Mouse (Mus musculus) embryonic facial prominence, embryonic 10.5 days (tissue): ENCODE measurements around the gene Atg101. TPM values are rescaled to one million over a fixed set of nuclear protein-coding genes. Genes with fewer than 3 reads are reported as not detected.

ENCODE experiments used
- DNase-seq: peaks from one replicate; pipeline ENCODE4 v3.0.0-alpha.2; 2017; ENCODE audit warnings: low spot score
- H3K27ac ChIP-seq: fragments of 300-500 bp; sonication (generic); replicated peaks from 2 replicates; pipeline ENCODE4 v1.5.1; 2016; ENCODE audit warnings: mild to moderate bottlenecking
- H3K27me3 ChIP-seq: fragments of 300-500 bp; sonication (generic); replicated peaks from 2 replicates; pipeline ENCODE4 v1.6.1; 2016; ENCODE audit warnings: low read depth, mild to moderate bottlenecking; ENCODE audit not compliant: poor library complexity, severe bottlenecking
- H3K36me3 ChIP-seq: fragments of 300-500 bp; sonication (generic); replicated peaks from 2 replicates; pipeline ENCODE4 v1.6.1; 2016; ENCODE audit warnings: mild to moderate bottlenecking, moderate library complexity
- H3K4me1 ChIP-seq: fragments of 300-500 bp; sonication (generic); 2 replicates; pipeline ENCODE4 v1.6.1; 2016
- H3K4me3 ChIP-seq: fragments of 300-500 bp; sonication (generic); 2 replicates; pipeline ENCODE4 v1.5.1; 2016; ENCODE audit warnings: mild to moderate bottlenecking, moderate library complexity
- H3K9me3 ChIP-seq: fragments of 300-500 bp; sonication (generic); 2 replicates; pipeline ENCODE4 v1.6.1; 2016; ENCODE audit warnings: mild to moderate bottlenecking
- WGBS: fragments of 180-500 bp; shearing (Covaris S2); methylation state at CpG from one replicate; pipeline ENCODE4 v1.1.7; 2016; 5-methylcytosine and 5-hydroxymethylcytosine counted together
- polyA plus RNA-seq: library from polyadenylated mRNA; unstranded; fragments of >200 nt; fragmentation: Nextera tagmentation; extraction: Ambion mirVana; gene quantifications from 2 replicates; pipeline ENCODE4 v1.2.1, GENCODE M21; 2016

The Atg101 gene
- polyA plus RNA-seq: 86.5 and 91.5 TPM in 2 replicates

GRCm38 (mm10) chr15:101283911-101284750 lies at the start of gene Atg101:
TSS of gene Atg101 (plus strand) at chr15:101284272.
- under 1% methylated on average over 61 of the region's 61 CpGs for WGBS
- DNase-seq: peak; percentile 94
- Histone ChIP-seq H3K4me1 (peaks cover 30% of the 10 kb centered on the region), H3K27me3 (no peaks in the 10 kb centered on the region), H3K36me3 (peaks cover 31% of the 10 kb centered on the region), H3K4me3 (peak within 1 kb of the TSS; percentile 95), H3K9me3 (no peaks in the 10 kb centered on the region), H3K27ac (peak within 1 kb of the TSS; percentile 98)

DNA sequence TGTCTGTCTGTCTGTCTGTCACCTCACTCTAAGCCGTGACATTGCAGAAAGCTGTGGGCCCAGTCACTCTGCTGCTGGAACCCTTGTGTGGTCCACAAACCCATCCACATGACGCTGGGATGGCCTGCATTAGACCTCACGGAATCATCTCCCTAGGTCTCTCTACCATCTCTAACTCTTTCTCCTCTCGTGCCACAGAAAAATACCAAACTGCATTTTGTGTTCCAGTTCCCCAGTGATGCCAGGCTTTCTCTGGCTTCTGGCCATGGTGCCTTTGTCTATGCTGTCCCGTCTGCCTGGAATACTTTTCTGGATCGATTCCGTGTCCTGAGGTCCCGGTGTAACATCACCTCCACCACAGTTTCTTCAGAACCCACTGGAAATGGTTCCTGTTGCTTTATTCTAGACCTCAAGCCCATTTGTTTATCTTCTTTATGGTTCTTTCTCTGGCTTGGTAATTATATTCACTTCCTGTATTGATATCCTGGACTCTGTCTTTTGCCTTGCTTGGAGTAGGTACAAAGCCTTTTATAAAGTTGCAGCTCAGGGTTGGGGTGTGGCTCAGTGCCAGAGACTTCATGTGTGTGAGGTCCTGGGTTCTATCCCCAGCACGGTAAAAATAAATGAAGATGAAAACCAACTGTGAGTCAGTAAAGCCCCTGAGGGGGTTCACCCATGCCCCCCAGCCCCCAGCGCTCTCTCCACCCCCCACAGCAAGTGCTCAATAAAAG lies 49.3 kb upstream of the Atg101 start:
- peaks cover 32% of the 10 kb centered on the region for H3K36me3 ChIP-seq
- peaks cover 49% of the 10 kb centered on the region for H3K27me3 ChIP-seq
- no peak overlapping the region for H3K4me3 ChIP-seq
- WGBS: 73% methylated on average over 10 of the region's 10 CpGs
- peaks cover 62% of the 10 kb centered on the region for H3K4me1 ChIP-seq
- no peak for DNase-seq
- peaks cover 6% of the 10 kb centered on the region; the same call in 1 of the 2 replicates for H3K9me3 ChIP-seq
- H3K27ac ChIP-seq: no peak overlapping the region

GRCm38 (mm10) chr15:101235342-101235698 lies 48.8 kb upstream of the Atg101 start:
- H3K9me3 ChIP-seq: peaks cover 6% of the 10 kb centered on the region; the same call in 1 of the 2 replicates
- H3K27me3 ChIP-seq: peaks cover 47% of the 10 kb centered on the region
- peaks cover 62% of the 10 kb centered on the region for H3K4me1 ChIP-seq
- WGBS: 40% methylated on average over 5 of the region's 5 CpGs
- 0 out of 2 replicates have a peak overlapping the region, but pooled peaks have one; percentile 1 for H3K4me3 ChIP-seq
- no peak for DNase-seq
- H3K36me3 ChIP-seq: peaks cover 27% of the 10 kb centered on the region
- 0 out of 2 replicates have a peak overlapping the region, but pooled peaks have one; percentile 20 for H3K27ac ChIP-seq

- peaks cover 42% of the 10 kb centered on the region for H3K27me3 ChIP-seq
Measured at GRCm38 (mm10) chr15:101235728-101236327, 48.2 kb upstream of the Atg101 start.

GRCm38 (mm10) chr15:101236878-101237277 lies 47.2 kb upstream of the Atg101 start:
- H3K36me3 ChIP-seq: peaks cover 11% of the 10 kb centered on the region
- H3K27me3 ChIP-seq: peaks cover 40% of the 10 kb centered on the region
- DNase-seq: peak; percentile 72
- H3K4me1 ChIP-seq: peaks cover 69% of the 10 kb centered on the region
- no peak overlapping the region for H3K4me3 ChIP-seq
- H3K27ac ChIP-seq: no peak overlapping the region
- 9% methylated on average over 3 of the region's 3 CpGs for WGBS
- H3K9me3 ChIP-seq: no peaks in the 10 kb centered on the region

More at GRCm38 (mm10) chr15:101235728-101236327, 48.2 kb upstream of the Atg101 start:
- Histone ChIP-seq H3K36me3 (peaks cover 22% of the 10 kb centered on the region), H3K9me3 (peaks cover 4% of the 10 kb centered on the region; the same call in 1 of the 2 replicates), H3K4me1 (peaks cover 65% of the 10 kb centered on the region), H3K27ac (peak overlapping the region; percentile 20; the same call in 1 of the 2 replicates), H3K4me3 (0 out of 2 replicates have a peak overlapping the region, but pooled peaks have one; percentile 1)
- no peak for DNase-seq
- WGBS: 48% methylated on average over 12 of the region's 12 CpGs

DNA sequence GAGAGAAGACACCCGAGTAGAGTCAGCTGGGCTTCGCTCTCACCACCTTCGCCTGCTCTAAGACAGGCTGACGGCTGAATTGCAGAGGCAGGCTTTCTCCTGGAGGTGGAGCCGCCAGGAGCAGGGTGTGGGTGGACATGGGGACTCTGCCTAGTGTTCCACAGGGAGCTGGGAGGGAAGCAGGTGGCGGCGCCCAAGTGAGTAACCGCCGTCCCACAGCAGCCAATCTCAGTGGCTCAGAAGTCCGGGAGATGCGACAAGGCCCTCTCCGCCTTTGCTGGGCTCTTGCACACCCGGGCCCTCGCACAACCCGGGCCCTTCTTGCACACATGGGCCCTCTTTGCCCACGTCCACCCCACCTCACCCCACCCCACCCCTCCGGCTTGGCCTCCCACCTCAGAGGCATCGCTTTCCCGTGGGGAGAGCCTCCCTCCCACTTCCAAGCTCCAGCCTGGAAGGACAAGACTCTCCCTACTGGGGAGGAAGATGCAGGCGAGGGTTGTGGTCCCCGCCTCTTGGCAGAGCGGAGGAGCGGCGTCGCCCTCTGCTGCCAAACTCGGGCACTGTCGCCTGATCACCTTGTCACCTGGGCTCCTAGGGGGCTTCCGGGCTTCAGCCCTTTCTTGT lies 45.1 kb upstream of the Atg101 start:
- peaks cover 57% of the 10 kb centered on the region for H3K4me1 ChIP-seq
- peak overlapping the region; percentile 50 for H3K4me3 ChIP-seq
- peaks cover 31% of the 10 kb centered on the region for H3K27me3 ChIP-seq
- H3K27ac ChIP-seq: peak overlapping the region; percentile 72
- 5% methylated on average over 28 of the region's 28 CpGs for WGBS
- H3K9me3 ChIP-seq: no peaks in the 10 kb centered on the region
- no peaks in the 10 kb centered on the region for H3K36me3 ChIP-seq
- peak; percentile 81 for DNase-seq

- peaks cover 31% of the 10 kb centered on the region for H3K27me3 ChIP-seq
- peaks cover 54% of the 10 kb centered on the region for H3K4me1 ChIP-seq
- no peak for DNase-seq
- WGBS: 62% methylated on average over 8 of the region's 8 CpGs
- no peaks in the 10 kb centered on the region for H3K36me3 ChIP-seq
- no peak overlapping the region for H3K27ac ChIP-seq
- no peak overlapping the region for H3K4me3 ChIP-seq
- H3K9me3 ChIP-seq: no peaks in the 10 kb centered on the region
Measured at GRCm38 (mm10) chr15:101239821-101240220, 44.3 kb upstream of the Atg101 start.

GRCm38 (mm10) chr15:101240799-101241204 lies 43.3 kb upstream of the Atg101 start:
- WGBS: 11% methylated on average over 10 of the region's 10 CpGs
- Histone ChIP-seq H3K36me3 (no peaks in the 10 kb centered on the region), H3K4me3 (peak overlapping the region; percentile 33; the same call in 1 of the 2 replicates), H3K27ac (no peak overlapping the region), H3K27me3 (peaks cover 25% of the 10 kb centered on the region), H3K4me1 (peaks cover 48% of the 10 kb centered on the region), H3K9me3 (no peaks in the 10 kb centered on the region)
- peak; percentile 85 for DNase-seq

DNA sequence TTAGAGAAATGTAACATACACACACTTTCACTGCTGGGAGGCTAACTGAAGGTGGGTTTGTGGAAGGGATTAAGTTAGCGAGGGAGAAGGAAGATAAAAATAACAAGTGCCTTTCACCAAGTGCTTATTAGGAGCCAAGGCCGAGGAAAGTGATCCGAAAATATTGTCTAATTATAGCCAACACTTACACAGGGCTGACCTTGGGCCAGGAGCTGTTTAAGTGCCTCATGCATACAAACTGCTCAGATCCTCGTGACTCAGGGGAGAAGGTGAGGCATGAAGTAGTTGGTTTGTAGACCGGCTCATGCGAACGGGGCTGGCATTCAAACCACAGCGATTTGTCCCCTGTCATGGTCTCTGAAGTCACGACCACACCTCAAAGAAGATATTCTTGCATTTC lies 42.8 kb upstream of the Atg101 start:
- WGBS: 61% methylated on average over 9 of the region's 9 CpGs
- H3K4me3 ChIP-seq: peak overlapping the region; percentile 33; the same call in 1 of the 2 replicates
- DNase-seq: no peak

GRCm38 (mm10) chr15:101241853-101242252 lies 42.2 kb upstream of the Atg101 start:
- Histone ChIP-seq H3K27me3 (peaks cover 23% of the 10 kb centered on the region), H3K4me1 (peaks cover 50% of the 10 kb centered on the region), H3K27ac (no peak overlapping the region), H3K4me3 (no peak overlapping the region), H3K9me3 (no peaks in the 10 kb centered on the region), H3K36me3 (no peaks in the 10 kb centered on the region)
- no peak for DNase-seq
- WGBS: 76% methylated on average over 9 of the region's 9 CpGs

More for the DNA sequence above, 42.8 kb upstream of the Atg101 start:
- Histone ChIP-seq H3K36me3 (no peaks in the 10 kb centered on the region), H3K9me3 (no peaks in the 10 kb centered on the region), H3K27me3 (peaks cover 23% of the 10 kb centered on the region), H3K4me1 (peaks cover 48% of the 10 kb centered on the region), H3K27ac (no peak overlapping the region)

- 23% methylated on average over 8 of the region's 8 CpGs for WGBS
- peak; percentile 64 for DNase-seq
- Histone ChIP-seq H3K9me3 (no peaks in the 10 kb centered on the region), H3K4me3 (no peak overlapping the region), H3K27ac (no peak overlapping the region; the same call in 1 of the 2 replicates), H3K4me1 (peaks cover 55% of the 10 kb centered on the region), H3K36me3 (no peaks in the 10 kb centered on the region), H3K27me3 (peaks cover 20% of the 10 kb centered on the region)
Measured at GRCm38 (mm10) chr15:101242645-101243044, 41.4 kb upstream of the Atg101 start.
